Mouse (Mus musculus) frontal cortex, postnatal 36 days (tissue): ENCODE data around the gene Dda1.
A peak's percentile ranks its signal among the peaks of the same experiment; 100 is the strongest.
"Not testable (repeated sequence)": the region's sequence is repeated elsewhere in the genome, so short reads cannot be mapped to it uniquely, and the experiment has no call there.

Experiments used
- DNase-seq, 2 experiments: peaks; one replicate each; pipeline ENCODE4 v3.0.0; 2022; ENCODE audit warnings: low spot score in 2 of 2

Gene Dda1

DNA sequence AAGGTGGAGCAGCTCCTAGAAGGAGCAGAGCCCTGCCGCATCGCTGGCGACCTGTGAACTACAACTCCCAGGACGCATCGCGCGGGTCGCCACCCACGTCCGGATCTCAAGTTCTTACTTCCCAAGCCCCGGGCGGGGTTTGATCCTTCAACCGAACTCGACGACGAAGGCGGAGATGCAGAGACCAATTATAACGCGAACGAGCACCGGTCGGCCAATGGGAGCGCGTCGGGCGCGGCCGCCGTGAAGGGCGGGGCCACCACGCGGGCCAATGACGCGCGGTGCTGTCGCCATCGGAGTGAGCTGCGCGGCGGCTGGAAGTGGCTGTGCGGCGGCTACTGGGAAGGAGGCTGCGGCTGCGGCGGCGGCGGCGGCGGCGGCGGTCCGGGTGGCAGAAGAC, at the start of gene Dda1:
Gene Dda1 (plus strand): TSS at position 284 of the 400 bp plus-strand sequence.
- peak; percentile 97 to 99 for DNase-seq

- DNase-seq = no peak
Measured at GRCm38 (mm10) chr8:71422121-71422520, 46.9 kb upstream of the Dda1 start.

GRCm38 (mm10) chr8:71432935-71433334, 36.1 kb upstream of the Dda1 start:
- DNase-seq = not testable (repeated sequence)

DNA sequence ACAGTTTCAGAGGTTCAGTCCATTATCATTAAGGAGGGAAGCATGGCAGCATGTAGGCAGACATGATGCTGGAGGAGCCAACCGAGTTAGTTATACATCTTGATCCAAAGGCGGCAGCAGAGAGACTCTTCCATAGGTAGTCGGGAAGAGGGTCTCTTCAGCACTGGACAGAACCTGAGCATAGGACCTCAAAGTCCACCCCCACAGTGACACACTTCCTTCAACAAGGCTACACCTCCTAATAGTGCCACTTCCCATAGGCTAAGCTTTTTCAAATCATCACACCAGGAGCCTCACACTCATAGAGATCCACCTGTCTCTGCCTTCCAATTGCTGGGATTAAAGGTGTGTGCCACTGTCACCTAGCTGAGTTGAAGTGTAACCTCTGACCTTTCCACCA, 32.0 kb upstream of the Dda1 start:
- DNase-seq = no peak

DNA sequence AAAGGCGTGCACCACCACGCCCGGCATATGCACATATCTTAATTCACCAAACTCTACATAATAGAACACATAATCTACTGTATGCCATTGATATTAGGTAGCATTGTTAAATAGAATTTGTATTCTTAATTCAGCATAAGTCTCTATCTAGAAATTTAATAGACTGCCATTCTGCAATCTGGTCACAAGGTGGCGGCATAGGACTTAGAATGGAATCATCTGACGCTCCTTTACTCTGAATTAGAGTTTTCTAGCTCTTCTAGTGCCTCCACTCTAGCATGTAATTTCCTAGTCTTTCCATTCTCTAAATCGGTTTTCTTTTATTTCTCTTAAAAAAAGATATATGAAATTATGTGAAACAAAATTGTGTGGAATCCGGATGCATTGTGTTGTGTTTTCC, 27.6 kb upstream of the Dda1 start:
- DNase-seq = peak in 1 of 2 experiments; percentile 54

DNA sequence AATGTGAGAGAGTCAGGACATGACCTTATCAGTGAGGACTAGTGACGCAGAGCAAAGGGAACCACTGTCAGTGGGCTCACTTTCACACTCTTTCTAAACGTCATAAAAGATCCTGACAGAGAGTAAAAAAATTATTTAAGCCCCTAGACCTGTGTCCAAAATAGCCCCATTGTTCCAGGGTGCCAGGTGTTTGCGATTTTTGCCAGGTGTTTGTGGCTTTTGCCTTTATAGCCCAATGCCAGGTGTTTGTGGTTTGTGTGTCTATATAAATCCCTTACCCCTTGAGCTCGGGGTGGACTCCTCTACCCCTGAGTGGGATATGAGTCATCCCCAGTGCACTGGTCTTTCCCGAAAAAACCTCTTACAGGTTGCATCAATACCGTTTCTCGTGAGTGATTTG, 23.9 kb upstream of the Dda1 start:
- no peak for DNase-seq

- no peak for DNase-seq
Measured at GRCm38 (mm10) chr8:71451337-71451736, 17.7 kb upstream of the Dda1 start.

DNA sequence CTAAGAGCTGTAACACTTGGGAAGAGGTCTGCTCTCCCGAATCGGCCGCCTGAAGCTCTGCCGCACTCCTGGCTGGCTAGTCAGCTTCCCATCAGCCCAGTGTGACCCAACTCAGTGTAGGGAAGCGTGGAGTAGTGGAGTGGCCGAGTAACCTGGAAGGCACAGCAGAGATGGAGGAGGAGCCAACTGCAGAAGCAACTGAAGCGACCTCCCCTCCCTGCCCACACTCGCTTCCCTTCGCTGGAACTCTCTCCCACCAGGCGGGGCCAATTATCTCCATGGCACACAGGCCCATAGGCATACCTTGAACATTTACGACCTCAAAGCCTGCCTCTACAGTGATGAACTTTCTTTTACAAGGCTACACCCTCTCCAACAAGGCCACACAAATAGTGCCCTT, 17.2 kb upstream of the Dda1 start:
- no peak for DNase-seq

GRCm38 (mm10) chr8:71452669-71453068, 16.3 kb upstream of the Dda1 start:
- DNase-seq = no peak

- no peak for DNase-seq
Measured at GRCm38 (mm10) chr8:71454668-71455067, 14.3 kb upstream of the Dda1 start.

DNA sequence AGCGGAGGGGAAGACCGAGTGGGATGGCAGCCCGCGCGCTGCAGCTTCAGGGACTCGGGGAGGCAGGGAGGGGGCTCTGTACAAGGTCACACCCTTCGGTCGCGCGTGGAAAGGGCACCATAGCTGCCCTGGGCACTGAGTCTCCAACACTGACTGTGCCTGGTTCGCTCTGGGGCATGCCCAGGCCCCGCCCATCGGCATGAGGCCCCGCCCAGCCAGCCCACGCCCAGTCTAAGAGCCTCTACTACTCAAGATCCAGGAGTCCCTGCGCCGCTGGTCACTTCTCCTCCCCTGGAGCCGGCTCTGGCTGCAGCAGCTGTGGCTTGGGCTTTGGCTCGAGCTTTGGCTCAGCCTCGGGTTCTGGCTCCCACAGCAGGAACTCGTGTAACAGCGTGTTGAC, 12.1 kb upstream of the Dda1 start:
- no peak for DNase-seq

DNA sequence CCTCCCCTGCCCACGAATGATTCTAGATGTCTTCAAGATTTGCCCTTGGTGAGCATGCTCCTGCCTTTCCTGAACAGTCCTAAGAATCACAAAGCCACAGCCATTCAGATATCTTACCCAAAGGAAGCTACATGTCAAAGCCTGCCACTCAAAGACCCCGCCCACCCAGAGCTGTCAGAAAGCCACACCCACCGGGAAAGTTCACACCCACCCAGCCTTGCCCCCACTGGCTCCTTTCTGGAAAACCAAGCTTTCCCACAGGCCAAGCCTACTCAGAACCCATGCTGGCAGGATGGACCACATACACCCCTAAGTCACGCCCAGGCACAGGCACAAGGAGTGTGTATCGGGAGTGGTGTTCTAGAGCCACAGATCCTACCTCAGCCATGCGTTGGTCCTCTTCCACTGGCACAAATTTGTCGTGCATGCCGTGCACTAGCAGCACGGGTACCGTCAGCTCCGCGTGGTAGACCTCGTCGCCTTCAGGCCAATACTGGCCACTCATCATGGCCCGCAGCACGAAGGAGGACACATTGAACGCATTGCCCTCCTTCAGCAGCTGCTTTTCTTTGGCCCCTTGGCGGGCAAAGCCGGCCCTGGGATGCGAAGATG, 11.2 kb upstream of the Dda1 start:
- no peak for DNase-seq

- DNase-seq = no peak
Measured at GRCm38 (mm10) chr8:71460716-71461115, 8.3 kb upstream of the Dda1 start.

DNA sequence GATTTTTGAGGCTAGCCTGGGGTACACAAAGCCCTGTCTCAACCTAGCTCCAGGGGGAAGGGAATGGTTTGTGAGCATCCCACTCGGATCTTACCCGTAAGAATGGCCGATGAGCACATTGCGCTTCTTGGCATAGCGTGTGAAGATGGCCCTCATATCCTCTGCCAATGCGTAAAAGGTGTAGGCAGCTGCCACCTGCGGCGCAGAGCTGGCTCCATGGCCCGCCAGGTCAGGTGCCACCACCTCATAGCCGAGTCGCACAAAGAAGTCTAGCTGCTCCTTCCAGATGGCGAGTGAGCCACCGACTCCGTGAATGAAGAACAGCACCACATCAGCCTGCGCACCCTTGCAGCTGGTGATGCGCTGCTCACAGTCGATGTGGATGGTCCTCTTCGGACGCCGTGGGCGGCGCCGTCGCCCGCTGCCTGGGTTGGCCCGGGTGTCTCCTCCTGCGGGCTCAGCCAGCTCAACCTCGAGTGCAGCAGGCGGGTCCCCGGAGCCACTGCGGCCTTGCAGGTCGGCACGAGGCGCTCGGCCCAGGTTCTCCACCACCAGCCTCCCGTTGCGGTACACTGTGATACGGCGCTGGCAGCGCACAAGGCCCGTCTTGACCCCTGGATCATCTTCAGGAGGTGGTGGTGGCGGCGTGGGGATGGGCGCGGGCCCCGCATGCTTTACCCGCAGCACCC, 7.7 kb upstream of the Dda1 start:
- no peak for DNase-seq

DNA sequence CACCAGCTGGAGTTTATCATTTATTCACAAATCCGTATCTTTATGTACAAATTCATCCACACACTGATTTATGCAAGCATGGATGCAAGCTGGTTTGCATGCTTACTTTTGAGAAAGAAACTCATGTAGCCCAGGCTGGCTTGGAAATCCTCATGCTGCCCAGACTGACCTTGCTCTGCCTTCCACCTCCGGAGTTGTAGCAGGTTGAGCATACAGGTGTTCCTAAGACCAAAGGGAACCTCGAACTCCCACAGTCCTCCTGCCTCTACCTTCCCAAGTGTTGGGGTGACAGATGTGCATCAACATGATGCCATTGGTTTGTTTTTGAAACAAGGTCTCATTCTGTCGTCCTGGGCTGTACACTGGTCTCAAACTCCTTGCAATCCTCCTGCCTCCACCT, 6.8 kb upstream of the Dda1 start:
- DNase-seq = no peak

DNA sequence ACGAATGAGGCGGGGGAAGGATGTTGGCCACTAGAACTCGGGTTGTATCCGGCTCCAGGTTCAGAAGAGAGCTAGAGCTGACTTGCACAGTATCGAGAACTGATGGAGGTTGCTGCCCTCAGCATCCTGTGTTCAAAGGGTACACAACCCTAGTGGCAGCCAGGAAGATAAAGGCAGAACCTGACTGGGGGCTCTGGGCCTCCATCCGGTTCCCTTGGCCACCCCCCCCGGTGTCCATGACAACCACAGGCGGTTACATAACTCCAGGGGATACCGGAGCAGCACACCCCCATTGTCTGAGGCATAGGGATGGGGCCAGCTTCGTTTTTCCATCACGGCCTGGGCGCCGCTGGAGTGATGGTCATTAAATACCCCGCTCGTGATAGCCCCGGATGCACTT, 6.2 kb upstream of the Dda1 start:
- DNase-seq = peak; percentile 68 to 72

DNA sequence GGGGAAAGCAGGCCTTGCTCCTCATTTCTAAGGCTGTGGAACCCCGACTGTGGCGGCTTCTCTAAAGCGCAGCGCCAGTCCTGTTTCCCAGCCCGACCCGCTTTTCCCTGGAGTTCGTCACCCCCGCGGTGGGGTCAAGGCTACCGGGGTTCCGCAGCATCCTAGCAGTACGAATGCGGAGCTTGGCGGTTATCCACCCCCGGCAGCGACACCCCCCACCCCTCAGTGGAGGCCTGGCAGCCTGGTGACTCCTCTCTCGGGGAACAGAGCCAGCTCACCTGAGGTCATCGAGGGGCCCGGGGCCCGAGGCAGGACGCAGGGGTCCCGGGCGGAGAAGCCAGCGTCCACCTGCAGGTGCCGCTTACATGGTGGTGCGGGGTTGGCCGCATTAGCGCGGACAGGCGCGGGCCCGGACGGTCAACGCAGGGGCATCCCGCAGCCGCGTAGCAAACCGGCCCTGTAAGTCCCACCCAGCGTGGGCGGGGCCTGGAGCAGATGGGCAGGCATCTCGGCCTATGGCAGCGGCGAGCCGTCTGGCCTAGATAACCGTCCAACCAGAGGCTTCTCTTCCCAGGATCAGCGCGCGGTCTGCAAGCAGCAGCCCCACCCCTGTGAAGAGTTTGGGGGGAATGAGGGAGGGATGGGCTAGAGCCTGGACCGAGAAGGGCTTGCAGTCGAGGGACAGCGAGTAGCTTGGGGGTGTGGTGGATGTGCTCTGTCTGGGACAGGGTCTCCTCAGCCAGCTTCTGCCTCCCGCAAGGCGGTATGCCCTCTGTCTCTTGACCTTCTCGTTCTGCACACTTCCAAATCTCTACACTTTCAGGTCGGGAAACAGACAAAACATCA, 5.6 kb upstream of the Dda1 start, which contains the start of gene Abhd8:
Gene Abhd8 (minus strand): TSS at position 468 of the 846 bp plus-strand sequence.
- peak; percentile 99 for DNase-seq

GRCm38 (mm10) chr8:71464513-71465500, 4.2 kb upstream of the Dda1 start, which contains the start of gene Mrpl34:
TSS of gene Mrpl34 (plus strand) at chr8:71464959.
- DNase-seq = peak; percentile 97 to 100

DNA sequence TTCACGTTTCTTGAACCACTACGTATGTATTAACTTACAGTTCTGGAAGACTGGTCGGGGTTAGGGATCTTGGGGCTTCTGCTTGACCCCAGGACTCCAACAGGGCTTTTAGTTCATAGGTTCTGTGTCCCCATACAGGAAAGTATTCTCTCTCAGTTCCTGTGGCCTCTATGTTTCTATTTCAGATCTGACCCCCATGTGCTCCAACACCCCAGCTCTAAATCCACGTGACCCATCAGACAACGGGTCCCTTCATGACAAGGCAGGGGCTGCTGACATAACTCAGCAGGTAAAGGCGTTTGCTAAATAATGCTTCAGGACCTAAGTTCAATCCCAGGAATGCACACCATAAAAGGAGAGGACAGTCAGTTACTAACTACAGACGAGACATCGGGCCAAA, 3.3 kb upstream of the Dda1 start:
- no peak for DNase-seq

DNA sequence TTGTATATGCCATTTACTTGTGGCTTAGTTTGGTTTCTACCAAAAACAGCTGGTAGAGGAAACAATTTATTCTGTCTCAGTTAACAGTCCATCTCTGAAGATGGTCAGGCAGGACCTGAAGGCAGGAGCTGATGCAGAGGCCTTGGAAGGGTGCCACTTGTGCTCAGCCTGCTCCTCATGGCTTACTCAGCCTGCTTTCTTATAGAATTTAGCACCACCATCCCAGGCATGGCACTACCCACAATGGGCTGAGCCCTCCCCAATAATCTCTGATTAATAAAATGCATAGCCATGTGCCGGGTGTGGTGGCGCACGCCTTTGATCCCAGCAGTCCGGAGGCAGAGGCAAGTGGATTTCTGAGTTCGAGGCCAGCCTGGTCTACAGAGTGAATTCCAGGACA, 2.8 kb upstream of the Dda1 start:
- no peak for DNase-seq

- no peak for DNase-seq
Measured at GRCm38 (mm10) chr8:71467201-71467600, 1.8 kb upstream of the Dda1 start.
